Mouse (Mus musculus): ENCODE results near the gene Zcchc2.
A peak's percentile ranks its signal among the peaks of the same experiment; 100 is the strongest.

The Zcchc2 gene

GRCm38 (mm10) chr1:105990138-105990821, at the start of gene Zcchc2:
TSS of gene Zcchc2 (plus strand) at chr1:105990406.
- peak; percentile 99 for DNase-seq (ENCODE audit: low read depth)

- no peak for DNase-seq (ENCODE audit: low read depth)
These were observed 45.2 kb upstream of the Zcchc2 start for GRCm38 (mm10) chr1:105944927-105945580.

DNA sequence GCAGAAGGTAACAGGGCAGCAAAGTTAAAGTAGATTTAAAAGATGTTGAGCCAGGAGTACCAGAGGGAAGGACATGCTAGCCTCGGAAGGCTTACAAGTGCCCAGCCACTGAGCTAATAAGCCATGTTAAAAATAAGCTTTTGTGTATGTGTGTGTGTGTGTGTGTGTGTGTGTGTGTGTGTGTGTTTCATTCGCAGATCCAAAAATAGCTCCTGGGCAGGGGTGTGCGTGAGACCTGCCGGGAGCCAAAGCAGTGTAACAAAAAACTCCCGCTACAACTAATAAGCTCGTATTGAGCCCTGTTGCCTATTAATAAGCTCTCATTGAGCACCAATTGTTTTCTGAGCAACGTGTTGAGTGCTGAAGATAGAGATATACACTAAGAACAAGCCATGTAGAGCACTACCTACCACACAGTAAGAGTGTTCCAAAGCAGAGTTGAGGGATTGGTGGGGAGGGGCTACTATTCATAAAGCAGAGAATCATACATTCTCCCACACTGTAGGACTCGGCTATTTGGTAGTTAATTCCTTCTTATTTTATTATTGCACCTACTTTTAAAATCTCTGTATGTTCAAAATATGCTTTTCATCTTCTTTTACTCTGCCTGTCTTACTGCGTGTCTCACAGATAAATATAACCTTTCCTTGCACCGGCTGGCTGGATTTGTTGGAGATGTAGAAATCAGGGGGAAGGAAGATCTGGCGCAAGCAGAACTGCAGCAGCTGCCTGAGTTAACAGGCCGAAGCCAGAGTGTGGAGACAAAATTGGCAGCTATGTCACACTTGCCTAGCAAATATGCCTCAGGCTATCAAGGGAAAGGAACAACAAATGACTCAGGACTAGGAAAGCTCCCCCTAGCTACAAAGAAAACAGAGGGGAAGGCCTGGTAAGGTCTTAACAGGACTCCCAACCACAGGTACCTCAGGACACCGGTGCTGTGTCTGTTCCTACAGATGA, 43.3 kb upstream of the Zcchc2 start:
- no peak for DNase-seq (ENCODE audit: low read depth)

DNA sequence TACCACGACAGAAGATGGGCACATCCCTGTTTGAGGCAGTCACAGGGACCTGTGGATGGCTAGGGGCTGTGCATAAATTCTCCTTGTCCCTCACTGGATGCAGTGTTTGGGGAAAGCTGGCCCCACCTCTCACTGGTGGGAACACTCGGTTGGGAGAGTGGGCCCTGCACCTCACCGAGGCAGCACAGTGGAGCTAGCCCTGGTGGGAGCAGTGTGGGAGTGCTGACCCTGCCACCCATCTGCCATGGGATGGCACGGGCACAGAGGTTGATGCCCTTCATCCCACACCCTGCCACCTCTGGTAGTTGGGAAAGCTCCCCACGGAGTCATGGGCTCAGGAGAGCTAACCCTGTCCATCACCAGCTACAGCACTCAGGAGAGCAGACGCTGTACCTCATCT, 41.9 kb upstream of the Zcchc2 start:
- no peak for DNase-seq (ENCODE audit: low read depth)

DNA sequence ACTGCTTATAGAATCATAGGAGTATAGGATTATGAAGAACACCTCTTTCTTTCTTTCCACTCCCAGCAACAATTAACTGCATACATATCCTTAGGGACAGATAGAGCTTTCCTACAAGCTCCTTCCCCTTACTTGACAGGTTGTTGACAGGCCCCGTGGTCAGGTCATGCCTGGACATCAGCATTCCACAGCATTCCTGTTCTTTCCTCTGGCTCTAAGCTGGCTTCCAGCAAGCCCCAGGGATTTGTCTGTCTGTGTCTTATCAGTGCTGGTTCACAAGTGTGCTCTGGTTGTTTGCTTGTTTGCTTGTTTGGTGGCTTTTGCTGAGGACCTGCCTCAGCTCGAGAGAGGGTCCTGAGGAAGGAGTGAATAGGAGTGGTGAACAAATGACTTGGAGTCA, 36.6 kb upstream of the Zcchc2 start:
- no peak for DNase-seq (ENCODE audit: low read depth)

- no peak for DNase-seq (ENCODE audit: low read depth)
These were observed 36.2 kb upstream of the Zcchc2 start for GRCm38 (mm10) chr1:105954047-105954446.

GRCm38 (mm10) chr1:105956057-105956456, 34.1 kb upstream of the Zcchc2 start:
- no peak for DNase-seq (ENCODE audit: low read depth)

DNA sequence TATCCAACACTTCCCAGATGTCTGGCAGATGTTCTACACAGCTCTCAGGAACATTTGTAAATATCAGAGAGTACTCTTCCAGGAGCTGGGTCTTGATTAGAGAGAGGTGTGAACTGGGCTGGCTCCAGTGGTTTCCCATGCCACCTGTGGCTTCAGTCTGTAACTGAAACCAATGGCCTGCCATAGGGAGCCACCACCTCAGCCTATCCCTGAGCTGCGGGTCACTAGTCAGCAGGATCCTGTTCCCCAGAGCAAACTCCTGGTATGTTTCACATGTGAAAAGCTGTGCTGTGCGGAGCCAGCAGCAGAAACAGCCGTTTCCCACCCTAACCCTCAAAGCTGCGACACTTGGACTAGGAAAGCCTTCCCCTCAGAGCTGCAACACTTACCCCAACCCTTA, 28.7 kb upstream of the Zcchc2 start:
- DNase-seq (ENCODE audit: low read depth), result no peak

DNA sequence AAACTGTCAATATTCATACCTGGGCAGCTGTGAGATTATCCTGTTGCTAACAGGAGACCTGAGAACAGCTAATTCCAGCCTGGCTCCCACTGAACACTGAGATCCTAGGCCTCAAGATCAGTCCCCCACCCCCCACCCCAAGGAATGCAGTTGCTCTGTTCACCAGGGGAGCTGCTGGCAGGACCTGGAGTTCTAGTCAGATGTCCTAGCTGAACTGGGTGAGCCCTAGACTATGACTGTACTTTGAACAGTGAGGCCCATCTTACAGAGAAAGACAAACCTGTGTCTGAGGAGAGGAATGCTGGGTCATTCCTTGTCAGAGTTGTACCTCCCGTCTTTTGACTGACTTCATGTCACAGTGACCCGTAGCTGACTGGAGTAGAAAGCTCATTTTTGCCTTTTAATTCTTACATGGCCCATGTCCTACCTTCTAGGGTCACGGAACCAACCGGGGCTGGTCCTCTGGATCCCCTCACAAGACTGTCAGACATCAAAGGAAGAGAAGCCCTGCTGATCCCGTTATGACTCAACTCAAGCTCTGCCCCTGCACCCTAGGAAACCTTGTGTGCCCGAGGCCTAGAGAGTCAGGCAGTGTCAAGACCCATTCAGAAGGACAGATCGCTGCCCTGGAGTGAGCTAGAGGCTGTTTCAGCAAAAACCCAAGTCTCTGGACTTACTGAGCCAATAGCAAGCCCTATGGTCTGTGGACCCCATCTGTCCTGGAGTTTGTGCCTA, 28.0 kb upstream of the Zcchc2 start:
- no peak for DNase-seq (ENCODE audit: low read depth)

- DNase-seq (ENCODE audit: low read depth), result no peak
These were observed 27.4 kb upstream of the Zcchc2 start for GRCm38 (mm10) chr1:105962852-105963251.

DNA sequence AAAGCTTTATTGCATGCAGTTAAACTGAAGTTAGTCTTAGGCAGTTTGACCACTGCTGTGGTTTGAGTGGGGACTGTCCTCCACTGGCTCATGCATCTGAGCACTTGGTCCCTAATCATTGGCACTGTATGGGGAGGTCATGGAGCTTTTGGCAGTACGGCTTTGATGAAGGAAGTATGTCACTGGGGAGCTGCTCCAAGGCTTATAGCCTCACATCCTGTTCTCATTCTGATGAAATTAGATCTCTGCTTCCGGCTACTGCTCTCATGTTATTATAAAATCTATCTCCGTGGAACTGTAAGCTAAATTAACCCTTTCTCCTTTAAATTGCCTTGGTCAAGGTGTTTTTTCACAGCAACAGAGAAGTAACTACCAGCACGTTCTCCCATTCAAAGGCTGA, 25.7 kb upstream of the Zcchc2 start:
- no peak for DNase-seq (ENCODE audit: low read depth)

DNA sequence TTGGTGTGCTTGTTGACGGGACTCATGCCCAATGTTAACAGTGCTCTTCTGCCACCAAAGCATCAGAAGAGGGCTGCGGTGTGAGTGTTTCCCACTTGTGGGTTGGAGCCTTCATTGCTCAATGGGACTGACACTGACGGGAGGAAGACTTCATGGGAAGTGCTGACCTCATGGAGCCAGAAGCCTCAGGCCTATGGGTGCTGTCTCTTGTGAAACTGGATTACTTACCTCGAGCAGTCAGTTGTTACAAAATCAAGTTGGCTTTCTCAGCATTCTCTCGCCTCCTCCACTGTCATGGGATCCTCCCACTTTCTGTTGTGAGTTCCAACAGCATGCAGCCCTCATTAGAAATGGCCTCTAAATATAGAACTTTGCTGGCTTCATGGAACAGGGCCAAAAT, 25.0 kb upstream of the Zcchc2 start:
- no peak for DNase-seq (ENCODE audit: low read depth)

DNA sequence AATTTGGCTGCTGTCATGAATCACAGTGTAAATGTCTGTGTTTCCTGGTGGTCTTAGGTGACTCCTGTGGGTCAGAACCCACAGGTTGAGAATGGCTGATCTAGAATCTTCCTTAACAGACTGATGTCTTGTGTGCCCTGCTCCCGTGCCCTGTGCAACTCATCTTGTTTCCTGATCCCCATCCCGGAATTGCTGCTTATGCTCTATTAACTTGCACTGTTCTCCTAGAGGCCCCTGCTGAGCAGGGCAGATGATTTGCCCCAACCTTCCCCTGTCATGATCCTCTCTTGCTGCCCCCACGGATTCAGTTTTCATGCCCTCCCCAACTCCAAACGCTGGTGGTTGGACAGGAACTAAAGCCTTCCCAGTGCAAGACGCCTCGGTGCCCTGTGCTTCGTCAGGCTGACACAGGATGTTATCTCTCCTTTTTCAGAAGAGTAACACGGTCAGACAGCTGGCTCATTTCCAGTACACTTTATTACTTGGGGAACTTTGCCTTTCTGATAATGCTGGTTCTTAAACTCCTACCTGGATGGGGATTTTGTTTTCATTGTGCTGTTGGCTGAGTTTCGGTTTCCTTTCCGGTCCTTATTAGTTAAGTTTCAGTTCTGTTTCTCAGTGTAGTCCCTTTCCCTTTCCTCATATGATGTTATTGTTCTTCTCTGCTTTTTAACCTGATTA, 18.6 kb upstream of the Zcchc2 start:
- DNase-seq (ENCODE audit: low read depth), result peak; percentile 86

DNA sequence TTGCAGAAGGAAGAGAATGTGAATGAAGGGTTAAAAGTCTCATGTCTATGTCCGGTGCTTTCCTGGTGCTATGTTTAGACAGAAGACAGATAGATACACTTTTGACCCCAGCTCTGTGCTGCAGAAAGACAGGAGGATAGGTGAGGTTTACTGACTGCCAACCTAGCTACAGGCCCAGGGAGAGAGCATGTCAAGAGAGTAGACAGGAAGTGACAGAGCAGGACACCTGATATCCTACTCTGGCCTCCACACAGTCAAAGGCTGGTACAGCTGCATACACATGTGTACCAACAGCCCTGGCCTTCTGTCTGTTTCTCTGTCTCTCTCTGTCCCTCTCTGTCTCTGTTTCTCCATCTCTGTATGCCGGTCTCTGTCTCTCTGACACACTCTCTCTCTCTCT, 16.2 kb upstream of the Zcchc2 start:
- DNase-seq (ENCODE audit: low read depth), result no peak

DNA sequence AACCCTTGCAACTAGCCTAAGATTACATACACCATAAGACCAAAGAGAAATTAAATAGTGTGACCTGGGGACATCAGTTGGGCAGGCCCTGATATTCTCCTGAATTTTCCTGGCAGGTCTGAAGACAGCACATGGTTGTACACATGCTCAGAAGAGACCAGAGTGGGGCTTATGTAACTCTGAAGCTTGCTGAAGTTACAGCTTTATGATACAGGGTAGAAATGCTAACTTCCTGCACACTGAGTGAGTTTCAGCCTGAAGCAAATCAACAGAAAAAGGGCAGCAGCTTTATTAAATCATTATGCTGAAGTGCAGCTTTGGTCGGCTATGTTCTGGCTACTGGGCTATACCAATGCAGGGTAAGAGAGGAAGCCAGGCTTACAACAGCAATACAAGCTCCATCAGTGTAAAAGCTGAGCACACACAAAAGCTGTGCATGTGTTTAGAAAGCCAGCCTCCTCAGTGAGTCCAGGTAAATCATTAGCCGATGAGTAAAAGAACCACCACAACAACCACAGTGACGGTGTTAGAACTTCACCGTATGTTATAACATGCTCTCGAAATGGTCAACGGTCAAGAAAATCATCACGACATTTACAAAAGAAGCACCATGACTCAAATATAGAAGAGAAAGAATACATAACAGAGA, 12.6 kb upstream of the Zcchc2 start:
- DNase-seq (ENCODE audit: low read depth), result no peak

- DNase-seq (ENCODE audit: low read depth), result peak; percentile 67
These were observed 9.2 kb upstream of the Zcchc2 start for GRCm38 (mm10) chr1:105980849-105981610.

DNA sequence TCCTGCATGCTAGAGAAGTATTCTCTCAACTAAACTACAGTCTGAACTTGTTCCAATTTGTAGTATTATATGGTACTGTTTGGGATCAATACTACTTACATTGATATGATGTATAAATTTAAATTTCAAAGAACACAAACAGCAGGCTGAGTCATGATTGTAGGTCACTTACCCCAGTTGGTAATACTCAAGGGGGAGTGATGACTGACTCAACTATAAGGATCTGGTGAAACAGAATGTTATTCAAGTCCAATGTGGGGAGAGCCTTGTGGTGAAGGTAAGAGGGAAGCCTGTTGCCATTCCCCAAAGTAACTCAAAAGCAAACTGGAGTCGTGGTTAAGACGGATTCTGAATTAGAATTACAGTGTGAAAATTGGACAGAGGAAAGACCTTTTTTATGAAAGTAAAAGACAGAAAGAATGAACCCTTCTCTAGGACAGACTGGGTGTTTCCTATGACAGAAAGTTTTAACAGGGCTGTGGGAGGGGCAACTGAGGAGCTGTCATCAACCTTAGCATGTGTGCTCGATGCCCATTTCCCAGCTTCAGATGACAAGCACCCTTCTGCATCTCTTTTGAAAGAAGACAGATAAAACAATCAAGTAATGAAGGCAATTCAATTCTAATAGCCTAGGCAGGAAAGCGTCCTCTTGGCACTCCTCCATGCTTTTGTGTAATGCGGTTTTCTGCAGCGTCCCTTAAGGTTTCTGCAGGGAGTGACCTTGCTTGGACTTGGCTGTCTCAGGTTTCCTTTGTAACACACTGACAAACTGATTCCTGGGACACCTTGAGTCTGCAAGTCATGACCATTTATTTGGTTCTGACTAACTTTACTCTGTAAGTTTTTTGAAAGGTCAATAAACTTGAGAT, 7.5 kb upstream of the Zcchc2 start:
- DNase-seq (ENCODE audit: low read depth), result no peak

DNA sequence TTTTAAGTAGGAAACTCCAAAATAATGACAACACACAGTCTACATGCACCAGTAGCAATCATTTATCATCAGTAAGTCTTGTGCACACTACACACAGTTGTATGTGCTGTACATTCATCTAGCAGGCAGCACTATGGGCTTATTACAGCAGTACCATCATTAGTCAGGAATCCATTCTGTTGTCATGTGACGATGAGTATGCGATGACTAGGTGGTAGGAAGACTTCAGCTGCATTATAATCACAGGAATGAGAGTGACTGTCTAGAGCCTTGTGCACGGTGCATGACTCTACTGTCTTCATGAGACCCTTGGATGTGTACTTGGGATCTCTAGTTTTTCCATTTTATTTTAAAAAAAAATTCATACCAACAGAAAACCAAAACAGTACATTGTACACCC, 6.0 kb upstream of the Zcchc2 start:
- no peak for DNase-seq (ENCODE audit: low read depth)

DNA sequence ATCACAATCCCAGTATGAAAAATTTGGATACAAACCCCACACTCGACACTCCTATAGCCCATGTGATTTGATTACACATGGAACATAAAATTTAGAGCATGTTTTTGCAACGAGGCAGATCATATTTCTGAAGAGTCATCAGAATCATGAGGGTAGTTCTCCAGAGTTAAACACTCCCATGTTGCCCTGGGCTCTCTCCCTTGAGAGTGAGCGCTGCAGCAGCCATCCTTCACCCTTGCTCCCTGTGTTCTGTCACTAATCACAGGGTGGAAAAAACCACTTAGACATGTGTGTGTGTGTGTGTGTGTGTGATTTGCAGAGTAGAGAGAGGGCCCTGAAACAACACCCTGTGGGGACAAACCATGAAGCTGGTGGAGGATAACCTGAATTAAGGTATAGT, 2.0 kb upstream of the Zcchc2 start:
- DNase-seq (ENCODE audit: low read depth), result no peak

Measured in induced T-regulatory cell, adult 2 months (primary cell).